Mouse (Mus musculus): ENCODE data around the gene Ncoa3. TPM values are rescaled to one million over a fixed set of nuclear protein-coding genes. Genes with fewer than 3 reads are reported as not detected.

Ncoa3 gene
- polyA plus RNA-seq, 1 experiment from 2014 or later: 17.4 TPM

DNA sequence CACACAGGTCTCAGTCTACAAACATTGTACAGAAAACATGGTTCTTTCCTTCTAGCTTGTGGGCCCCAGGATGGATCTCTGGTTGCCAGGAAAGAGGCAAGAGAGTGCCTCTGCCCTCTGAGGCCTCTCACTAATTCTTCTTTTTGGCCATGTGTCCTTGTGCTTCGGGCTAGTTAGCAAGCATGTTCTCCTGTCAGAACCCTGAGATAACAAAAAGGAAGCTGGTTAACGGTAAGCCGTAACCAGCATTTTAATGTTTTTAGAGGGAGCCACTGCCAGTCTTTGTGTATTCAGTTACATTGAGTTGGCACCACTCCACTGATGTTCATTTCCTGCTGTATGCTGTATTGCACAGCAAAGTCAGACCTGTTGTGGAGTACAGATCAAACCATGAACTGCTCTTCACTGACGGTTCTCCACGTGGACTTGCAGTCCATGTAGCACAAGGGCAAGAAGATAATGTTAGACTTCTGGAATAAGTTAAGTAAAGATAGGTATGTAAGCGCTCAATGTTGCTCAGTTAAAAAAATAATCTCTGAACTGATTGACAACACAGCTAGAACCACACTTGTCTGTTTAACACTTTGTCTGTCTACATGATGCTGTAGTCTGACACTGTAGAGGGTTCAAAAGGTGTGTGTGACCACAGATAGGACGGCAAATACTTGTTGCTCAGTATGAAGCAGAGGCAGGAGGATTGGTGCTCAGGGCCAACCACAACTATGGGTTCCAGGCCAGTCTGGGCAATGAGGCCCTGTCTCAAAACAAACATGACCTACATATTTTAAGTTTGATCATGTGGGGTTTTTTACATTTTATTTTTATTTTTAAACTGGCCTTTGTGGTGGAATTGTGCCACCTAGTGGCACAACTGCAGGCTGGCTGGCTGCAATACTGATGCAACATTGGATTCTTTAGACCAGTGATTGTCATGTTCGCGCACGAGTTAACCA lies 53.4 kb downstream of the Ncoa3 start:
- no peak overlapping the region for H3K9ac ChIP-seq (ENCODE audit: low read length)
- no peaks in the 10 kb centered on the region for H3K27me3 ChIP-seq (ENCODE audit: control insufficient read depth, insufficient read depth, low read length)
- no peaks in the 10 kb centered on the region for H3K9me3 ChIP-seq (ENCODE audit: control insufficient read depth, low read length)
- H3K36me3 ChIP-seq (ENCODE audit: control insufficient read depth, insufficient read depth, low read length): no peaks in the 10 kb centered on the region; the same call in 1 of the 2 replicates
- WGBS: 82% methylated on average over 10 of the region's 10 CpGs
- ATAC-seq (replicated peaks; ENCODE audit: low FRiP score): no peak
- H3K4me3 ChIP-seq (ENCODE audit: low read depth, low read length): no peak overlapping the region
- no peaks in the 10 kb centered on the region for H3K4me1 ChIP-seq (replicated peaks; ENCODE audit: control insufficient read depth, insufficient read depth, low read length)
- no peak overlapping the region for H3K4me2 ChIP-seq (ENCODE audit: low read depth, low read length, severe bottlenecking)
- no peak overlapping the region for H3K27ac ChIP-seq (ENCODE audit: low read depth, low read length)
- DNase-seq (ENCODE audit: low spot score): no peak

DNA sequence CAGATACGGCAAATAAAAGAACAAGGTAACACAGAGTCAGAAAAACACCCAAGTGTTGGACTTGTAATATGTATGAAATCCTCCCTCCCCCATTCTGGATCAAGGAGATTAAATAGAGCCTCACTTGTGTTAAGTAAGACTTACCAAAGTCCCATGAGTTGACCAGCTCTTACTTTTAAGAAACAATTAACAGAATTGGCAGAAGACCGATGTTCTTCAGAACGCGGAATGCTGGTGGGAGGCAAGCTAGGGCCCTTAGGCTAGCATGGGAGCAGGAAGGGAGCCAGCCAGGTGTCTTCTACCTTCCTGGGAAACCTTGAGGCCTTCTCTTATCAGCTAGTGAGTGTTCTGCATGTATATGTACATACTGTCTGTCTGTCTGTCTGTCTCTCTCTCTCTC lies 55.5 kb downstream of the Ncoa3 start:
- DNase-seq (ENCODE audit: low spot score): no peak
- H3K9ac ChIP-seq (ENCODE audit: low read length): no peak overlapping the region
- no peaks in the 10 kb centered on the region for H3K4me1 ChIP-seq (replicated peaks; ENCODE audit: control insufficient read depth, insufficient read depth, low read length)
- H3K27ac ChIP-seq (ENCODE audit: low read depth, low read length): no peak overlapping the region
- H3K4me3 ChIP-seq (ENCODE audit: low read depth, low read length): no peak overlapping the region
- WGBS: 90% methylated on average over 4 of the region's 4 CpGs
- H3K4me2 ChIP-seq (ENCODE audit: low read depth, low read length, severe bottlenecking): no peak overlapping the region
- no peaks in the 10 kb centered on the region for H3K9me3 ChIP-seq (ENCODE audit: control insufficient read depth, low read length)
- no peak for ATAC-seq (replicated peaks; ENCODE audit: low FRiP score)
- H3K36me3 ChIP-seq (ENCODE audit: control insufficient read depth, insufficient read depth, low read length): peaks cover 3% of the 10 kb centered on the region; the same call in 1 of the 2 replicates
- H3K27me3 ChIP-seq (ENCODE audit: control insufficient read depth, insufficient read depth, low read length): no peaks in the 10 kb centered on the region

DNA sequence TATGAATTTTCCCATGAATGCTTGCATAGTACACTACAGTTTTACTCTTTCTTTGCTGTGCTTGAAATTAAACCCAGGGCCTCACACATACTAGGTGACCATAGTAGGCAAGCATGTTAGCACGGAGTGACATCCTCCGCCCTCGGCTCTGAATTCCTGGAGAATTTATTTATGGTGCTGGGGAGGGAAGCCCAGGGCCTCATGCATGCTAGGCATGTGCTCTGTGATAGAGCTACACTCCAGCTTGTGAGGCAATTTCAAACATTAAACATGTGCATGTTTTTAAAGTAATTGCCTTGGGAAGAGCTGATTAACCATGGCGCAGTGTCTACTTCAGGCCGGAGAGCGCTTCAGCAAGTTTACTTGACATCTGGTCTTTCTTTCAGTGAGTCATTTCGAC lies 56.4 kb downstream of the Ncoa3 start:
- Histone ChIP-seq H3K4me1 (replicated peaks; ENCODE audit: control insufficient read depth, insufficient read depth, low read length) (no peaks in the 10 kb centered on the region), H3K27ac (ENCODE audit: low read depth, low read length) (no peak overlapping the region), H3K4me3 (ENCODE audit: low read depth, low read length) (no peak overlapping the region), H3K27me3 (ENCODE audit: control insufficient read depth, insufficient read depth, low read length) (no peaks in the 10 kb centered on the region), H3K36me3 (ENCODE audit: control insufficient read depth, insufficient read depth, low read length) (peaks cover 3% of the 10 kb centered on the region; the same call in 1 of the 2 replicates), H3K9ac (ENCODE audit: low read length) (no peak overlapping the region), H3K4me2 (ENCODE audit: low read depth, low read length, severe bottlenecking) (no peak overlapping the region), H3K9me3 (ENCODE audit: control insufficient read depth, low read length) (no peaks in the 10 kb centered on the region)
- DNase-seq (ENCODE audit: low spot score) (no peak), ATAC-seq (replicated peaks; ENCODE audit: low FRiP score) (no peak)
- WGBS: 91% methylated on average over 7 of the region's 7 CpGs

DNA sequence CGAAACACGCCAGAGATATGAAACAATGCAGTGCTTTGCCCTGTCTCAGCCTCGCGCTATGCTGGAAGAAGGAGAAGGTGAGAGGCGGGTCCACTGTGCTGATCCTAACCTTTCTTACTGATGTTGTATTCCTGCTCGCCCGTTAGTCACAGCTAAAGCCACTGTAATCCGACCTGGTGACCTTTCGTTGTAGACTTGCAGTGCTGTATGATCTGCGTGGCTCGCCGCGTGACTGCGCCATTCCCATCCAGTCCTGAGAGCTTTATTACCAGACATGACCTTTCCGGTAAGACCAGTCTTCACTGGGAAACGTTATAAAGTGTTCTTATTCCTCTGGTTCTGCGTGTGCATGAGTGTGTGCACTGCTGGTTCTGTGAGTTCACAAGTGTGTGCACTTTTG lies 59.0 kb downstream of the Ncoa3 start:
- H3K27ac ChIP-seq (ENCODE audit: low read depth, low read length): no peak overlapping the region
- peaks cover 3% of the 10 kb centered on the region; the same call in 1 of the 2 replicates for H3K36me3 ChIP-seq (ENCODE audit: control insufficient read depth, insufficient read depth, low read length)
- no peaks in the 10 kb centered on the region for H3K4me1 ChIP-seq (replicated peaks; ENCODE audit: control insufficient read depth, insufficient read depth, low read length)
- H3K9ac ChIP-seq (ENCODE audit: low read length): no peak overlapping the region
- DNase-seq (ENCODE audit: low spot score) (no peak), ATAC-seq (replicated peaks; ENCODE audit: low FRiP score) (no peak)
- 92% methylated on average over 17 of the region's 17 CpGs for WGBS
- H3K9me3 ChIP-seq (ENCODE audit: control insufficient read depth, low read length): no peaks in the 10 kb centered on the region
- no peak overlapping the region for H3K4me2 ChIP-seq (ENCODE audit: low read depth, low read length, severe bottlenecking)
- H3K27me3 ChIP-seq (ENCODE audit: control insufficient read depth, insufficient read depth, low read length): no peaks in the 10 kb centered on the region
- no peak overlapping the region for H3K4me3 ChIP-seq (ENCODE audit: low read depth, low read length)

DNA sequence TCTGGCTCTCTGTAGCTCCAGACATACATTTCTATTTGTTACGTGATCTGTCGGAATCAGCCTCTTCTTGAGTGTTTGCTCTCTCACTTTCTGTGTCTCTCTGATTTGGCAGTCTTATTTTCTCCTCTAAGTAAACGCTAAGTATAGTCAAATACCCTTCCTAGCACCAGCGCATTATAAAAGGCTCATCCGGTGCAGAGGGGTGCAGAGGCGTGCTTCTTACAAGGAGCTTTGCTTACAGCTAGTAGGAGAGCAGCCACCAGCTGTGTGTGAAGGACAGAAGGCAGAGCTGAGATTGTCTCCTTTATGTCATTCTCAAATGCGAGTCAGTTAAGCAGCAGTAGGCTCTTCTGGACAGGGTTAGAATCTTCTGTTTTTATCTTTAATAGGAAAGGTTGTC lies 59.5 kb downstream of the Ncoa3 start:
- Histone ChIP-seq H3K4me1 (replicated peaks; ENCODE audit: control insufficient read depth, insufficient read depth, low read length) (no peaks in the 10 kb centered on the region), H3K27ac (ENCODE audit: low read depth, low read length) (no peak overlapping the region), H3K4me3 (ENCODE audit: low read depth, low read length) (no peak overlapping the region), H3K9me3 (ENCODE audit: control insufficient read depth, low read length) (no peaks in the 10 kb centered on the region), H3K27me3 (ENCODE audit: control insufficient read depth, insufficient read depth, low read length) (no peaks in the 10 kb centered on the region), H3K36me3 (ENCODE audit: control insufficient read depth, insufficient read depth, low read length) (peaks cover 3% of the 10 kb centered on the region; the same call in 1 of the 2 replicates), H3K4me2 (ENCODE audit: low read depth, low read length, severe bottlenecking) (no peak overlapping the region), H3K9ac (ENCODE audit: low read length) (no peak overlapping the region)
- WGBS: 90% methylated on average over 7 of the region's 7 CpGs
- no peak for DNase-seq (ENCODE audit: low spot score)
- no peak for ATAC-seq (replicated peaks; ENCODE audit: low FRiP score)

DNA sequence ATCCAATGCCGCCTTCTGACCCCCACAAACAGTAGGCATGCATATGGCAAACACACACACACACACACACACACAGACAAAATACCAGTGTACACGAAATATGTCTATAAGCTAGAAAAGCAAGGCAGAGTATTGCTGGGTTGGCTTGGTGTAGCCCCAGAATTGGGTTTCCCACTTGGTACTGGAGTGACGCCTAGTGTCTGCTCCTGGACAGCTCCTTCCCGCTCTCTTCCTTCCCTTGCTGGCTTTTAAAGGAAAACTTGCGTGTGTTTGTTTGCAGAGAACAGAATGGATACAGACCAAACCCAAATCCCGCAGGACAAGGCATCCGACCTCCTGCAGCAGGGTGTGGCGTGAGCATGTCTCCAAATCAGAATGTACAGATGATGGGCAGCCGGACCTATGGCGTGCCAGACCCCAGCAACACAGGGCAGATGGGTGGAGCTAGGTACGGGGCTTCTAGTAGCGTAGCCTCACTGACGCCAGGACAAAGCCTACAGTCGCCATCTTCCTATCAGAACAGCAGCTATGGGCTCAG lies 61.6 kb downstream of the Ncoa3 start:
- H3K27me3 ChIP-seq (ENCODE audit: control insufficient read depth, insufficient read depth, low read length): no peaks in the 10 kb centered on the region
- H3K9me3 ChIP-seq (ENCODE audit: control insufficient read depth, low read length): no peaks in the 10 kb centered on the region
- 93% methylated on average over 14 of the region's 14 CpGs for WGBS
- H3K4me2 ChIP-seq (ENCODE audit: low read depth, low read length, severe bottlenecking): no peak overlapping the region
- no peak for DNase-seq (ENCODE audit: low spot score)
- no peak overlapping the region for H3K4me3 ChIP-seq (ENCODE audit: low read depth, low read length)
- H3K4me1 ChIP-seq (replicated peaks; ENCODE audit: control insufficient read depth, insufficient read depth, low read length): no peaks in the 10 kb centered on the region
- ATAC-seq (replicated peaks; ENCODE audit: low FRiP score): no peak
- H3K27ac ChIP-seq (ENCODE audit: low read depth, low read length): no peak overlapping the region
- peaks cover 3% of the 10 kb centered on the region; the same call in 1 of the 2 replicates for H3K36me3 ChIP-seq (ENCODE audit: control insufficient read depth, insufficient read depth, low read length)
- no peak overlapping the region for H3K9ac ChIP-seq (ENCODE audit: low read length)

DNA sequence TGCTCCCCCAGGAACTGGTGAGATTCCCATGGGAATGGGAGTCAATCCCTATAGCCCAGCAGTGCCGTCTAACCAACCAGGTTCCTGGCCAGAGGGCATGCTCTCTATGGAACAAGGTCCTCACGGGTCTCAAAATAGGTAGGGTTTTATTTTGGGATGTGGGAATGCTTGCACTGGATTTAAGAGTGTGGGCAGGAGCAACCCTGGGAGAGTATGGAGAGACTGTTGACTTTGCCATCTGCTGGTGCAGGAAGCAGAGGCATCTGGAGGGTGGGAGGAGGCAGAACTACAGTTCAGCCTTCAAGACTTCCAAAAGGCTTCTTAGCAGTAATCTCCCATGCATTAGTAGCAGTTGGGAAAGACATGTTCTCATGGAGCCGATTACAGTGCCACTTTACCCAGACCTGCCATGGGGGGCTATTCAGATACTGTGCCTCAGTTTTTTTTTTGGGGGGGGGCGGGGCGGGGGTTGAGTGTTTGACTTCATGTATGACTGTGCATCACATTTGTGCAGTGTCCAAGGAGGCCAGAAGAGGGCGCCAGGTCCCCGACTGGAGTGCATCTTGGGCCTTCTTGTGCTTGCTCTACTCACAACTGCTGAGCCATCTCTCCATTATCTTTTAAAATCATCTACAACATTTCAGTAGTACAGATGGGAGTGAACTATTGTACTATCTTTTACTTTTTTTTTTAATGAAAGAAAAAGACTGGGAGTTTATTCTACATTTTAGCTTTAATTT lies 67.4 kb downstream of the Ncoa3 start:
- Histone ChIP-seq H3K9ac (ENCODE audit: low read length) (no peak overlapping the region), H3K4me3 (ENCODE audit: low read depth, low read length) (no peak overlapping the region), H3K4me1 (replicated peaks; ENCODE audit: control insufficient read depth, insufficient read depth, low read length) (no peaks in the 10 kb centered on the region), H3K36me3 (ENCODE audit: control insufficient read depth, insufficient read depth, low read length) (no peaks in the 10 kb centered on the region; the same call in 1 of the 2 replicates), H3K4me2 (ENCODE audit: low read depth, low read length, severe bottlenecking) (no peak overlapping the region), H3K27ac (ENCODE audit: low read depth, low read length) (no peak overlapping the region), H3K9me3 (ENCODE audit: control insufficient read depth, low read length) (no peaks in the 10 kb centered on the region), H3K27me3 (ENCODE audit: control insufficient read depth, insufficient read depth, low read length) (no peaks in the 10 kb centered on the region)
- ATAC-seq (replicated peaks; ENCODE audit: low FRiP score): no peak
- WGBS: 85% methylated on average over 7 of the region's 7 CpGs
- no peak for DNase-seq (ENCODE audit: low spot score)

DNA sequence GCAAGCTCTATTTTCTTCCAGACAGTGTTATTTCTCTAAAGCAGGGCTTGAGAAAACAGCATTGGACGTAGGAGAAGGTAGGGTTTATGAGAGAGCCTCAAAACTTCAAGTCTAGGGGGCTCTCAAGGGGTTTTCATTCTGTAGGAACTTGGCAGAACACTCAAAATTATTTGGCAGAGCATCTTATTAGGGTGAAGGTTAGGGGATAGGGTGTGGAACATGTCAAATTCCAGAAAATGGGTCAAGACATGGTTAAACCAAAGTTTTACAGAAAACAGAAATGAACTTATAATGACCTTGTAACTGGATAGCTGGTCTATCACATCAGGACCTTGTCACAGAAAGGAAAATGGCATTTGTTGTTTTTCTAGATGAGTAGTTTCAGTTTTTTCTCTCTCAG lies 69.6 kb downstream of the Ncoa3 start:
- Histone ChIP-seq H3K4me2 (ENCODE audit: low read depth, low read length, severe bottlenecking) (no peak overlapping the region), H3K27ac (ENCODE audit: low read depth, low read length) (no peak overlapping the region), H3K4me3 (ENCODE audit: low read depth, low read length) (no peak overlapping the region), H3K27me3 (ENCODE audit: control insufficient read depth, insufficient read depth, low read length) (no peaks in the 10 kb centered on the region), H3K36me3 (ENCODE audit: control insufficient read depth, insufficient read depth, low read length) (peaks cover 2% of the 10 kb centered on the region; the same call in 1 of the 2 replicates), H3K9me3 (ENCODE audit: control insufficient read depth, low read length) (no peaks in the 10 kb centered on the region), H3K4me1 (replicated peaks; ENCODE audit: control insufficient read depth, insufficient read depth, low read length) (no peaks in the 10 kb centered on the region), H3K9ac (ENCODE audit: low read length) (no peak overlapping the region)
- no peak for ATAC-seq (replicated peaks; ENCODE audit: low FRiP score)
- WGBS: 88% methylated on average over 1 of the region's 1 CpGs
- DNase-seq (ENCODE audit: low spot score): no peak
